Mouse (Mus musculus) adrenal gland, adult 2 months (tissue): Measurements from ENCODE around the gene Ybx1. TPM values are rescaled to one million over a fixed set of nuclear protein-coding genes. Genes with fewer than 3 reads are reported as not detected.

ENCODE experiments used
- DNase-seq: peaks from one replicate; pipeline ENCODE4 v3.0.0; 2021
- polyA plus RNA-seq: library from polyadenylated mRNA; depleted of rRNA; stranded (reverse); fragments of >200 nt; gene quantifications from 2 replicates; pipeline ENCODE4 v1.2.3, GENCODE M21; 2012; rRNA removed
- total RNA-seq, 2 experiments: library from RNA; stranded (reverse); gene quantifications; 2 replicates each; pipeline ENCODE4 v1.2.3; 2021

The Ybx1 gene
- total and polyA plus RNA-seq, 3 experiments, result 336 to 835 (median 692) TPM

DNA sequence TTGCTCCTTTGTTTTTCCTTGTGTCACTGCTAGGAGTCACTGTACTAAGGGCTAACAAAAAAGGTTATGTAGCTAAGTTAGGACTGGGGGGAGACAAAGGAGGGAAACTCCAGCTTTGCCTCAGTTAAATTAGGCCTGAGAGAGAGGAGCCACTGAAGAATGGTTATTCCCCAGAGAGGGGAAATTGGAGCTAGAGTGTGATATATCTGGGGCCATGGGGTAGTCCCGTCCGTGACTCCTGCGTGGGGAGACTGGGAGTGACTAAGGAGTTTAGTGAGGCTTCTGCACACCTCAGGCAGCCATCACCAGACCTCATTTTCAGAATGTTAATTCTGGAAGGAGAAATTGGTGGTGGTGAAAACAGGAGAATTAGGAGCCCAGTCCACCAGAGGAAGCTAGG is 60.1 kb downstream of the Ybx1 start:
- DNase-seq, result no peak

DNA sequence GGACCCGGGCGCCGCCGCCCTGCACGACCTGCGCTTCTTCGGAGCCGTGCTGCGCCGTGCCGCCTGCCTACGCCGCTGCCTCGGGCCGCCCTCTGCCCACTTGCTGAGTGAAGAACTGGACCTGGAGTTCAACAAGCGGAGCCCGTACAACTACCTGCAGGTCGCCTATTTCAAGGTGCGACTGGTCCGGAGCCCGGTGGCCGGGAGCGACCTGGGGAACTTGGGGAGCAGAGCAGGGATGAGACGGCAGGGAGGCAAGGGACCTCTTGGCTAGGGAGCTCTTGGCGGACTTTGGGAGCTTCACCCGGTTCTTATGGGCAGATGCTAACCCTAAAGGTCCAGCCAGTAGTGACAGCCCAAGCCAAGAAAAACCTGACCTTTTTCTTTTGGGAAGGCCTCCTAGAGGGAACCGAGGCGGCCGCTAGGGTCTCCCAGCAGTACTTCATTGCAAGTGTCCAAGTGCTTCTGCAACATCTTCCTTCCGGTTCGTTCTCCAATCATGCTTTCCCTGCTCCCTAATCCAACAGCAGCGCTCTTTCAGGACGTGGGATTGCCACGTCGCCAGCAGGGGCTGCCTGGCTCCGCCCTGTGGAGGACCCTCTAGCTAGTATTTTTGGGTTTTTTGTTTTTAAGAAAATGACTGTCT is 61.0 kb downstream of the Ybx1 start:
- peak; percentile 72 for DNase-seq

DNA sequence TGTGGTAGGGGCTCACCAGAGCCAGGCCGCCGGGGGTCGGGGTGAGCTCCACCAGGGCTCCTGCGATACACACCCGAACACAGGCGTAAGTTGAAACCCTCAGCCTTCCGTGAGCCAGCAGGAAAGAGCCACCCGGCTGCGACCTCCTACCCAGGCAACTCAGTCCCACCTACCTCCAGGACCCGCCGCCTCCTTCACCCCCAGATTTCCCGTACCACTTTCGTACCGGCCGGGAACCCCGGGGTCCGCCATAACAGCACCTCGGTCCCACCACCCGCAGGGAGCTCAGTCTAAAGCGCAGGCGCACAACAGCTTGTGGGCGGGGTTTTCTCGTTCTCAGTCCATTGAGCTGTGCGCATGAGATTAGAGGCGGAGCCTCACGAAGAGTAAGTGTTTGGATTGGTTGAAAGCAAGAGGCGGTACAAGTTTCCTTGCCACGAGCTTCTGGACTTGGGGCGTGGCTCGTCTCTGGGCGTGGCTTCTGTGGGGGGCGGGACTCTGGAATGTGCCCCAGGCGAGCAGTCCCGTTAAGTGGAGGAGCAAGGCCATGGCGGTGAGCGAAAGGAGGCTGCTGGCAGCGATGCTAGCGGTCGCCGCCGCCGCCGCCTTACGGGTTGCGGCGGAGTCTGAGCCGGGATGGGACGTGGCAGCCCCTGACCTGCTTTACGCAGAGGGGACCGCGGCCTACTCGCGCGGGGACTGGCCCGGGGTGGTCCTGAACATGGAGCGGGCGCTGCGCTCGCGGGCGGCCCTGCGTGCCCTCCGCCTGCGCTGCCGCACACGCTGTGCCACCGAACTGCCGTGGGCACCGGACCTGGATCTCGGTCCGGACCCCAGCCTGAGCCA is 61.8 kb downstream of the Ybx1 start, which contains the start of the genes AU022252 and P3h1:
Gene AU022252 (minus strand): TSS at position 303 of the 846 bp plus-strand sequence.
Gene P3h1 (plus strand): TSS at position 506 of the 846 bp plus-strand sequence.
- peak; percentile 99 for DNase-seq

Other genes with a start within 250 kb of the Ybx1 start
- gene Slc2a1, start 185.9 kb downstream of the Ybx1 start, total RNA-seq, result 10 to 100 TPM; 21.9 to 22.0 TPM
- gene Slc2a1, start 185.9 kb downstream of the Ybx1 start, polyA plus RNA-seq, result 35.8 and 39.4 TPM in 2 replicates
- 10 to 100 TPM; 12.0 to 16.1 TPM for gene Zfp691, start 120.4 kb downstream of the Ybx1 start, total RNA-seq
- gene Zfp691, start 120.4 kb downstream of the Ybx1 start, polyA plus RNA-seq, result 15.7 and 16.5 TPM in 2 replicates
- gene Ermap, start 104.6 kb downstream of the Ybx1 start, total RNA-seq, result under 1 TPM; 0.07 to 0.32 TPM
- gene Ermap, start 104.6 kb downstream of the Ybx1 start, polyA plus RNA-seq, result 0.10 and 0.25 TPM in 2 replicates
- 10 to 100 TPM; 16.8 to 19.8 TPM for gene Svbp, start 99.3 kb downstream of the Ybx1 start, total RNA-seq
- gene Svbp, start 99.3 kb downstream of the Ybx1 start, polyA plus RNA-seq, result 21.5 and 27.7 TPM in 2 replicates
- not detected for gene Tmem269, start 76.4 kb downstream of the Ybx1 start, total RNA-seq
- 0.18 and 0.31 TPM in 2 replicates for gene Tmem269, start 76.4 kb downstream of the Ybx1 start, polyA plus RNA-seq
- gene AU022252, start 61.9 kb downstream of the Ybx1 start, total RNA-seq, result 10 to 100 TPM; 22.4 to 26.4 TPM
- gene AU022252, start 61.9 kb downstream of the Ybx1 start, polyA plus RNA-seq, result 4.6 and 6.0 TPM in 2 replicates
- gene P3h1, start 61.7 kb downstream of the Ybx1 start, total RNA-seq, result 10 to 100 TPM; 23.2 to 27.5 TPM
- gene P3h1, start 61.7 kb downstream of the Ybx1 start, polyA plus RNA-seq, result 53.2 and 76.6 TPM in 2 replicates
- gene Cldn19, start 39.2 kb downstream of the Ybx1 start, total RNA-seq, result under 1 TPM in 1 of 2 experiments, not detected in 1; 0.24 TPM
- gene Cldn19, start 39.2 kb downstream of the Ybx1 start, polyA plus RNA-seq, result 0.06 and 0.35 TPM in 2 replicates
- 10 to 100 TPM; 15.9 to 23.7 TPM for gene Ppih, start 25.9 kb upstream of the Ybx1 start, total RNA-seq
- gene Ppih, start 25.9 kb upstream of the Ybx1 start, polyA plus RNA-seq, result 1.8 and 1.9 TPM in 2 replicates
- gene Ccdc30, start 120.9 kb upstream of the Ybx1 start, total RNA-seq, result 10 to 100 TPM in 1 of 2 experiments, 1 to 10 TPM in 1; 7.2 to 23.9 TPM
- gene Ccdc30, start 120.9 kb upstream of the Ybx1 start, polyA plus RNA-seq, result 2.5 and 3.2 TPM in 2 replicates
- 10 to 100 TPM; 28.9 to 55.6 TPM for gene Ppcs, start 127.8 kb upstream of the Ybx1 start, total RNA-seq
- gene Ppcs, start 127.8 kb upstream of the Ybx1 start, polyA plus RNA-seq, result 60.9 and 75.8 TPM in 2 replicates
- 1 to 10 TPM; 3.0 to 3.3 TPM for gene Zmynd12, start 128.2 kb upstream of the Ybx1 start, total RNA-seq
- 5.5 and 7.9 TPM in 2 replicates for gene Zmynd12, start 128.2 kb upstream of the Ybx1 start, polyA plus RNA-seq
- gene Rimkla, start 198.0 kb upstream of the Ybx1 start, total RNA-seq, result under 1 TPM; 0.09 to 0.21 TPM
- gene Rimkla, start 198.0 kb upstream of the Ybx1 start, polyA plus RNA-seq, result 0.11 and 0.28 TPM in 2 replicates
- 10 to 100 TPM; 41.8 to 43.6 TPM for gene Foxj3, start 242.4 kb upstream of the Ybx1 start, total RNA-seq
- 10.2 and 11.8 TPM in 2 replicates for gene Foxj3, start 242.4 kb upstream of the Ybx1 start, polyA plus RNA-seq
- gene Frg2f1, start 244.9 kb upstream of the Ybx1 start, total RNA-seq, result 1 to 10 TPM; 8.2 to 9.5 TPM
- 24.8 and 32.4 TPM in 2 replicates for gene Frg2f1, start 244.9 kb upstream of the Ybx1 start, polyA plus RNA-seq